Mouse (Mus musculus) layer of hippocampus, postnatal 10 days (tissue): ENCODE measurements around the gene Macrod2. TPM values are rescaled to one million over a fixed set of nuclear protein-coding genes. Genes with fewer than 3 reads are reported as not detected.

Experiments used
- DNase-seq, 2 experiments: peaks; one replicate each; pipeline ENCODE4 v3.0.0; 2021; ENCODE audit warnings: low spot score in 2 of 2
- total RNA-seq, 2 experiments: library from RNA; stranded (reverse); gene quantifications; 2 replicates each; pipeline ENCODE4 v1.2.3; 2021

The Macrod2 gene
- total RNA-seq, 2 experiments from 2014 or later, result 58.4 to 70.5 TPM

GRCm38 (mm10) chr2:142303098-142303911, 1908.2 kb downstream of the Macrod2 start:
- no peak for DNase-seq

GRCm38 (mm10) chr2:142303912-142304182, 1908.7 kb downstream of the Macrod2 start:
- no peak for DNase-seq

GRCm38 (mm10) chr2:142323158-142323557, 1928.0 kb downstream of the Macrod2 start:
- DNase-seq, result no peak

- DNase-seq, result no peak
These were observed 1931.6 kb downstream of the Macrod2 start for GRCm38 (mm10) chr2:142326737-142327136.

GRCm38 (mm10) chr2:142329761-142330160, 1934.7 kb downstream of the Macrod2 start:
- DNase-seq, result no peak

GRCm38 (mm10) chr2:142334441-142335102, 1939.5 kb downstream of the Macrod2 start:
- DNase-seq, result peak; percentile 37 to 54

- no peak for DNase-seq
These were observed 1940.2 kb downstream of the Macrod2 start for GRCm38 (mm10) chr2:142335103-142335999.

GRCm38 (mm10) chr2:142344021-142344420, 1948.9 kb downstream of the Macrod2 start:
- DNase-seq, result no peak

GRCm38 (mm10) chr2:142344758-142345157, 1949.6 kb downstream of the Macrod2 start:
- no peak for DNase-seq

GRCm38 (mm10) chr2:142349805-142350204, 1954.7 kb downstream of the Macrod2 start:
- no peak for DNase-seq

- DNase-seq, result peak; percentile 36 to 58
These were observed 1967.8 kb downstream of the Macrod2 start for GRCm38 (mm10) chr2:142362888-142363287.

GRCm38 (mm10) chr2:142373978-142374377, 1978.9 kb downstream of the Macrod2 start:
- no peak for DNase-seq

- peak; percentile 46 to 52 for DNase-seq
These were observed 1985.5 kb downstream of the Macrod2 start for GRCm38 (mm10) chr2:142380563-142380962.

- DNase-seq, result no peak
These were observed 1986.0 kb downstream of the Macrod2 start for GRCm38 (mm10) chr2:142381081-142381579.

- no peak for DNase-seq
These were observed 1998.4 kb downstream of the Macrod2 start for GRCm38 (mm10) chr2:142393546-142393945.

- no peak for DNase-seq
These were observed 2004.4 kb downstream of the Macrod2 start for GRCm38 (mm10) chr2:142399490-142399889.

GRCm38 (mm10) chr2:142400781-142401180, 2005.7 kb downstream of the Macrod2 start:
- no peak for DNase-seq

- no peak for DNase-seq
These were observed 2006.2 kb downstream of the Macrod2 start for GRCm38 (mm10) chr2:142401359-142401758.

- peak in 1 of 2 experiments; percentile 16 for DNase-seq
These were observed 2008.3 kb downstream of the Macrod2 start for GRCm38 (mm10) chr2:142403394-142403793.

- no peak for DNase-seq
These were observed 2009.2 kb downstream of the Macrod2 start for GRCm38 (mm10) chr2:142404321-142404720.

- no peak for DNase-seq
These were observed 2012.2 kb downstream of the Macrod2 start for GRCm38 (mm10) chr2:142407341-142407740.
